Mouse (Mus musculus): ENCODE results near the gene Arhgef10l.

Arhgef10l gene

DNA sequence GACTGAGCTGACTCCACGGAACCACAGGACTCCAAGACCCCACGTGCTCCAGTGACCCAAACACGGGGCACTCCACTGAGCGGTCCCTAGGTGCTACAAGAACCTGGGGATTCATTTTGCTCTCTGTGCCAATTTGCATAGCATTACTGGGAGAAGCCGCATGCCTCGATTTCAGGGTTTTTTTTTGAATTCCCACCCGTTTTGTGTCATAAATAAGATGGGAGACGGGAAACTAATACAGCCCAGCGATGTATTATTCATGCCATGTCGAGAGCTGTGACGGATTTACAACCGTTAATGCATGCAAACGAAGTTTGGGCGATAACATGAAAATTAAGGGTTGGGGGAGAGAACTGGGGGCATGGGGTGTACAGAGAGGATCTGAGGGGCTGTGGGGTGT, 136.1 kb downstream of the Arhgef10l start:
- ChIA-PET CTCF (interaction anchor here in 2 of 4 experiments (1.2 to 1.5 kb wide), 2 partner anchors 10 to 430 kb away, joined by 3 read pairs; no protein-coding TSS in a partner anchor), POLR2A (interaction anchor here in 1 of 4 experiments (0.7 kb wide), 1 partner anchor 17 kb away, joined by 3 read pairs; no protein-coding TSS in a partner anchor)

- POLR2A ChIA-PET, result interaction anchor here in 2 of 4 experiments (0.6 kb wide), 2 partner anchors 205 to 294 kb away, joined by 3 read pairs; no protein-coding TSS in a partner anchor
- CTCF ChIA-PET, result interaction anchor here in 3 of 4 experiments (0.6 to 1.5 kb wide), 5 partner anchors 26 to 146 kb away, joined by 4 to 10 read pairs (median 6); no protein-coding TSS in a partner anchor
These were observed 137.4 kb downstream of the Arhgef10l start for GRCm38 (mm10) chr4:140528443-140528842.

DNA sequence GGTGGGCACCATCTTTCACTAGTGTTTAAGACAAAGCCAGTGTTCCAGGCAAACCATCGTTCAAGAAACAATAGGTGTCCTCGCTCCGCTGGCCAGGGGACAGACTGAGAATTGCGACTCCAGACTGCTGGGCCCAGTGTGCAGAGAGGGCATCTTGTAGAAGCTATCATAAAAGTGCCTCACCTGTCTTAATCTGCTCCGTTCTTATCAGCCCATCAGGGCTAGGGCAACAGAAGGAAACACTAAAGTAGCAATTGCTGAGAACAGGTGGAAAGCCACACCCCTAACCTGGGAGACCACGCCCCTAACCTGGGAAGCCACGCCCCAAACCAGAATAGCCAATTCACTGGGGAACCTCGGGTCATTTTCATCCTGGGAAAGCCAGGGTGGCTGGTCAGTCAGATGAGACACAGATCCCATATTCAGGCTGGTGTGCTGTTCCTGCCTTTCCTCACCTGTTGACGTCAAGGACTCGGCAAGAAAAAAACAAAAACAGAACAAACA, 140.1 kb downstream of the Arhgef10l start:
- ChIA-PET POLR2A (no interaction called here), CTCF (interaction anchor here in 1 of 4 experiments (0.6 kb wide), 1 partner anchor 11 kb away, joined by 3 read pairs; no protein-coding TSS in a partner anchor)

DNA sequence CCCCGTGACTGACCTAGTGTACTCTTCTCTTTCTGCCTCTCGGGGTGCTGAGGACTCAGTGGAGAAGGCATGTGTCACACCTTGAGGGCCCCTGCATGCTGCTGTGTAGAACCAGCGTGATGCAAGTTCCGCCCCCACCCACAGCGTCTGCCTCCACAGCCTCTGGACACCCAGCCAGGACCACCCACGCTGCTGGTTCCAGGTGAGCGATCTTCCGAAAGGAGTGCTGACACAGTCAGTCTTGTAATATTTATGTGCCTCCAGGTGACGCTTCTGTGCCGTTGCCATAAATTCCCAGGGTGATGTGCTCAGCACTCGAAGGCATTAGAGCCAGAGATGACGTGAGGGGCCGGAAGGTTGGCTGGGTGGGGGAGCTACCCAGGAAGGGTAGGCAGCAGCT, 140.9 kb downstream of the Arhgef10l start:
- ChIA-PET POLR2A (interaction anchor here in 2 of 4 experiments (0.6 kb wide), 2 partner anchors 35 to 148 kb away, joined by 3 to 7 read pairs; no protein-coding TSS in a partner anchor), CTCF (interaction anchor here in 1 of 4 experiments (0.5 kb wide), 1 partner anchor 427 kb away, joined by 3 read pairs; no protein-coding TSS in a partner anchor)

GRCm38 (mm10) chr4:140522873-140523272, 142.9 kb downstream of the Arhgef10l start:
- CTCF ChIA-PET, result interaction anchor here in 1 of 4 experiments (0.5 kb wide), 1 partner anchor 991 kb away, joined by 3 read pairs; no protein-coding TSS in a partner anchor

DNA sequence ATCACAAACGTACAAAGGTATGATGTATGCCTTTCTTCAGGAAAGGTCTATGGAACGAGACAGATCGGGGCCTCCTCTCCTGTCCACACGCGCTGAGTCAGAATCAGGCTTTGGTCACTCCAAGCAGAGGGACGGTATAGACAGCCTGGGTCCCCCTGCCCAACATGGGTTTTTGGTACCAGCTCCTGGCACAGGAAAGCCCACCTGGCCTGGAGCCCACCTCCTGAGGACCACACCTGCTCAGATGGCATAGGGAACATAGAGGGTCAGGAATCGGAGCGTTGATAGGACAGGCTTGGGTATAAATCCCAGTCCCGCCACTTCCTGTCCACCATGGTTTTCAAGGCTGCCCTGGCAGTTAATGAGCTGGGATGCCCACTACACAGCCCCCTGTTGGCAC, 145.1 kb downstream of the Arhgef10l start:
- CTCF ChIA-PET, result interaction anchor here in 1 of 4 experiments (1.5 kb wide), 1 partner anchor 11 kb away, joined by 5 read pairs; no protein-coding TSS in a partner anchor
- POLR2A ChIA-PET, result interaction anchor here in 2 of 4 experiments (0.9 kb wide), 2 partner anchors 15 to 20 kb away, joined by 3 read pairs; no protein-coding TSS in a partner anchor

More at GRCm38 (mm10) chr4:140522873-140523272, 142.9 kb downstream of the Arhgef10l start:
- POLR2A ChIA-PET, result interaction anchor here in 1 of 4 experiments (1.0 kb wide), 1 partner anchor 13 kb away, joined by 4 read pairs; no protein-coding TSS in a partner anchor

- ChIA-PET POLR2A (interaction anchor here in 1 of 4 experiments (0.6 kb wide), 1 partner anchor 53 kb away, joined by 3 read pairs; no protein-coding TSS in a partner anchor), CTCF (interaction anchor here in 1 of 4 experiments (0.7 kb wide), 1 partner anchor 354 kb away, joined by 4 read pairs; no protein-coding TSS in a partner anchor)
These were observed 152.0 kb downstream of the Arhgef10l start for GRCm38 (mm10) chr4:140513797-140514196.

DNA sequence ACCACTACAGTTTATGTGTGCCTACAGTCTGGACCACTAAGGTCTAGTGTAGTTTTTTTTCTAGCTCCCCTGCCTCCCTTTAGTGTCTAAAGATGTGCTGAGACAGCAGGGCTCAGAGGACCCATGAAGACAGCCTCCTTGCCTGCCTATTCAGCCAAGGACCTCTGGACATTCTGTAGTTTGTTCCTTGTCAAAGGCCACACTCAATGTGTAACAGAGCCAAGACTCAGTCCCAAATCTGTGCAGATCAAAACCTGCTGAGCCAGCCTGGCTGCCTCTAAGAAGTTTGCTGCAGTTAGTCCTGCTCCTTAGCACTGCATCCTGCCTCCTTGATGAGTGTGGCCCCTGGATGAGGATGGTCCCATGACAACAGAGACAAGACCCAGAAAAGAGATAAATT, 156.0 kb downstream of the Arhgef10l start:
- CTCF ChIA-PET, result interaction anchor here in 1 of 4 experiments (0.6 kb wide), 1 partner anchor 407 kb away, joined by 3 read pairs; no protein-coding TSS in a partner anchor
- POLR2A ChIA-PET, result no interaction called here

DNA sequence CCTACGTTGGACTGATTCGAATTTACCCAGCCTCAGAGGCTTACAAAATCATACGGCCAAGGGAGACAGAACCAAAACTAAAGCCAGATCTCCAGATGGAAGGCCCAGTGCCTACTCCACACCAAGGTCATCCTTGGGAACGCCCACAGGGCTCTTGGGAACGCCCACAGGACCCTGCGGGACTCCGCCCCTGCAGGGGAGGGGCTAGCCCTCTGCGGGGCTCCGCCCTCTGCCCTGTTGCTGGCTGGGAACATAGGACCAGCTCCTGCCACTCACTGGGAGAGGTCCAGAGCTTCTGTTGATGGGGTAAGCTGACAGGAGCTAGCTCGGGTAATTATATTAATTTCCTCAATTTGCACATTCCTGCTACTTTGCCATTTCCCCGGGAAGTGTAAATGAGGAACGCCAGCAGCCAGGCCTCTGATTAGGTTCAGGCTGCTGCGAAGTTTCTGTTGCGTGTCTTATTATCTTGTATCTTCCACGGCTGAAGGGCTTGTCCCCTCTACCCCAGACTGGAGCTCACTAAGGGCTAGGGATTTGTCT, 158.6 kb downstream of the Arhgef10l start:
- POLR2A ChIA-PET, result interaction anchor here in 3 of 4 experiments (0.7 to 2.8 kb wide), 6 partner anchors 24 to 259 kb away, joined by 3 to 9 read pairs (median 3); no protein-coding TSS in a partner anchor
- CTCF ChIA-PET, result interaction anchor here in 1 of 4 experiments (0.6 to 1.2 kb wide), 6 partner anchors 8 to 364 kb away, joined by 3 to 6 read pairs (median 3); no protein-coding TSS in a partner anchor

DNA sequence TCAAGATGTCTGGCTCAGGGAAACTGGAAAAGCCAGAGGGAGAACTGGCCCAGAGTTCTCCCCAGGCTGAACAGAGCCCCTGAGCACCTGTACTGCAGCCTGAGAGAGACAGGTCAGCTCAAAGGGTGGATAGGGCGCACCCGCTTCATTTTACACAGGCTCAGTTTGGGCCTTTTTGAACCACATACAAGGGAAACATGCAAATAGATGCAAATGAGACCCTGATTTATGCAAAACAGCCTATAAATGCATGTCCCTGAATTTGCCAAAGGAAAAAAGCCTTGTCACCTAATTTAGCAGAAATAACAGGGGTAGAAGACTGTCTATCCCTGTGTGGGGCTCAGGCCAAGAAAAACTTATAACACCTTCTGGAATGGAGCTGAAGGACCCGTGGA, 160.2 kb downstream of the Arhgef10l start:
- ChIA-PET CTCF (interaction anchor here in 1 of 4 experiments (0.8 kb wide), 1 partner anchor 45 kb away, joined by 3 read pairs; no protein-coding TSS in a partner anchor), POLR2A (interaction anchor here in 2 of 4 experiments (0.6 to 2.8 kb wide), 4 partner anchors 30 to 633 kb away, joined by 3 to 14 read pairs (median 6); no protein-coding TSS in a partner anchor)

- ChIA-PET CTCF (interaction anchor here in 3 of 4 experiments (0.6 to 1.0 kb wide), 4 partner anchors 42 to 352 kb away, joined by 3 to 5 read pairs (median 3); no protein-coding TSS in a partner anchor), POLR2A (interaction anchor here in 3 of 4 experiments (0.5 to 2.8 kb wide), 7 partner anchors 30 to 633 kb away, joined by 3 to 14 read pairs (median 3); no protein-coding TSS in a partner anchor)
These were observed 160.7 kb downstream of the Arhgef10l start for GRCm38 (mm10) chr4:140504921-140505607.

DNA sequence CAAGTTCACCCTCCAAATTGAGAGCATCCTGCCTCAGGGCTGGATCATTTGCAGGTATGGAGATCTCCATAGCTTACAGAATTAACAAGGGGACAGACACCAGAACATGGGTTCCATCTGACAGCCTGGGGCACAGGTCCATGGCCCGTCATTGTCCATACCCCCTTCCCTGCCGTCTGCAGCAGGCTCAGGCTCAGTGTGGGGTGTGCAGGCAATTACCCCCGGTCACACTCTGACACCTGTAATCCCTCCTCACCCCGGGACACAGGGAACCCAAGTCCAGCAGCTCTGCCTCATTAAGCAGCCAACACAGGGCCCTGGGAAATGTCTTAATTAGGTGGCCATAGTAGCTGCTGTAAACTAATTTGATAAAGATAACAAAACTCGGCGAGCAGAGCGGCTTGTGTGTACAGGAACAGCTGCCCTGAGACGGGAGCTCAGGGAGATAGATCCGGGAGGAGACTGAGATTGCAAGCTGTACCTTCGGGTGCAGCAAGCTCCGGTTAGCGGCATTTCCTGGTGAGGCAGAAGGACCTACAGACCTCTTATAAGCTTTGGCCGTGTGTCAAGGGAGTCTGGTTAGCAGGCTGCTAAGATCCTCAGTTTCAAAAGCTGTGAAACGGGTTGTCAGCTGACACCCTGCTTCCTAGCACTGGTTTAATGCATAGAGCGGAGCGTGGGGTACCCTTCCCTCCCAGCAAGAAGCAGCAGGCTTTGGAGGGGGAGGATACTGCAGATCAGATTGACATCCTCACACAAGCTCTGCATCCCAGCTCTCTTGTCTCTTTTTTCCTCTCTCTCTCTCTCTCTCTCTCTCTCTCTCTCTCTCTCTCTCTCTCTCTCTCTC, 161.5 kb downstream of the Arhgef10l start:
- ChIA-PET POLR2A (interaction anchor here in 2 of 4 experiments (0.5 to 1.2 kb wide), 5 partner anchors 37 to 221 kb away, joined by 3 to 5 read pairs (median 3); no protein-coding TSS in a partner anchor), CTCF (interaction anchor here in 3 of 4 experiments (0.6 to 1.0 kb wide), 5 partner anchors 12 to 352 kb away, joined by 3 to 5 read pairs (median 3); no protein-coding TSS in a partner anchor)

DNA sequence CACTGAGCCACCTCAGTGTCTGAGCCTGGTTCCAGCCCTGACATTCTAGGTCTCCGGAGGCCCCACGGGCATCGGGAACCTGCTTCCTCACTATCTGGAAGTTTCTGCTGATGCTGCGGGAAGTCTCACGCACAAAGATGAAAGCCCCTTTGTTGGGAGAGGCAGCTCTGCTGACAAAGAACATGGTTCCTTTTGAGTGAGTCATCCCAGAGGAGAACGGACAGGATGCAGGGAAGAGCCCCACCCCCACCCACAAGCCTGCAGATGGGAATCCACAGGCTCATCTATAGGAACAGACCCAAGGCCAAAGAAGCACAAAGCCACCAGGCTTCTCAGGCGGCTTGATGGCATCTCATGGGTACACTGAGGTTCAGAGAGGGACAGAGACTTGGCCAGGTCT, 165.0 kb downstream of the Arhgef10l start:
- ChIA-PET POLR2A (interaction anchor here in 2 of 4 experiments (0.6 to 1.0 kb wide), 3 partner anchors 19 to 1359 kb away, joined by 3 to 12 read pairs (median 4); no protein-coding TSS in a partner anchor), CTCF (interaction anchor here in 1 of 4 experiments (0.7 kb wide), 1 partner anchor 431 kb away, joined by 4 read pairs; no protein-coding TSS in a partner anchor)

DNA sequence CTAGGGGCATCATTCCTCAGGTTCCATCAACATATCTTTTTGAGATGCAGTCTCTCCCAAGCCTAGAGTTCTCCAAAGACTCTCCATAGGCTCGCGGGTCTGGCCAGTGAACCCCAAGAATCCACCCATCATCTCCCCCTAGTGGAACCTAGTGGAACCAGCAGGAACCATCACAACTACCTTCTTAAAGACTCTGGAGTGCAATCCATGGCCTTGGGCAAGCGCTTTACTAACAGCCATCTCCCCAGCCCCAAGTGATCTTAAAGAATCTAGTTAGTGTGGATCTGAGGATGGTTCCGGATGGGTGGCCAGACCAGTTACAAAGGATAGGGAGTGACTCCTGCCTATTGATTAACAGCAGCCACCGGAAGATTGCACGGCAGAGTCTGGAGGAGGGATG, 166.2 kb downstream of the Arhgef10l start:
- ChIA-PET POLR2A (interaction anchor here in 1 of 4 experiments (0.7 kb wide), 1 partner anchor 204 kb away, joined by 3 read pairs; no protein-coding TSS in a partner anchor), CTCF (interaction anchor here in 3 of 4 experiments (0.7 to 1.4 kb wide), 3 partner anchors 8 to 203 kb away, joined by 3 to 4 read pairs (median 4); no protein-coding TSS in a partner anchor)

DNA sequence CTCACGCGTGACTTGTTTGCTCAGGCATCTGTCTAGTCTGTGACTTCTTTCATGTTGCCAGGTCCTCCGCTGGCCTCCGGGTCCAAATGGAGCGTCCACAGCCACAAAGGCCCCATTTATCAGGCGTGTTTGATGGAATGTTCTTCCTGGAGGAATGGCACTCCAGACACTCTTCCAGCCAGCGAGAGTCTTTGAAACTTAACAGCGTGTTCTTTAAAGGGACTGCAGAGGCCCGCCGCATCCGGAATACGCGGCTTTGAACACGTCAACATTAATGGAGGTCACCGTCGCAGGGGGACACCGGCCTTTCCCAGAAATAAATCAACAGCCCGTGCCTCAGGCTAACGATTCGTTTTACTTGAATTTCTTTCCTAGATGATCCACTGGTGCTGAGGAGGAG, 168.6 kb downstream of the Arhgef10l start:
- CTCF ChIA-PET, result no interaction called here
- POLR2A ChIA-PET, result interaction anchor here in 1 of 4 experiments (1.1 kb wide), 1 partner anchor 89 kb away, joined by 3 read pairs; no protein-coding TSS in a partner anchor

DNA sequence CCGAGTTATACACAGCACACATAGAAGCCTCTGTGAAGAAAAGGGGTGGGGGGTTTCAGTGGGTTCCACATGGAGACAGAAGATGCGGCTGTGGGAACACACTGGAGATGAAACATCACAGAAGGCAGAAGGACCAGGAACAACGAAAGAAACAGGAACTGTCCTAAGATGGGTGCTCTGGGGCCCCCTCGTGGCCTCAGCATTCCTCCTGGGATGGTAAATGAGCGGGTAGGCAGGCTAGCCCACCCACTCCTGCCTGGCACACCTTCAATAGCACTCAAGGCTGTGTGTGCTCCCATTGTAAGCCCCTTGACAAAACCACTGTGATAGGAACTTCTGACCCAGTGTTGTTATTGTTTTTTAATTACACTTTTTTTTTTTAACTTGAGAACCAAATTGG, 174.3 kb downstream of the Arhgef10l start:
- POLR2A ChIA-PET, result interaction anchor here in 3 of 4 experiments (0.6 to 1.1 kb wide), 4 partner anchors 11 to 225 kb away, joined by 3 to 4 read pairs (median 3); no protein-coding TSS in a partner anchor

DNA sequence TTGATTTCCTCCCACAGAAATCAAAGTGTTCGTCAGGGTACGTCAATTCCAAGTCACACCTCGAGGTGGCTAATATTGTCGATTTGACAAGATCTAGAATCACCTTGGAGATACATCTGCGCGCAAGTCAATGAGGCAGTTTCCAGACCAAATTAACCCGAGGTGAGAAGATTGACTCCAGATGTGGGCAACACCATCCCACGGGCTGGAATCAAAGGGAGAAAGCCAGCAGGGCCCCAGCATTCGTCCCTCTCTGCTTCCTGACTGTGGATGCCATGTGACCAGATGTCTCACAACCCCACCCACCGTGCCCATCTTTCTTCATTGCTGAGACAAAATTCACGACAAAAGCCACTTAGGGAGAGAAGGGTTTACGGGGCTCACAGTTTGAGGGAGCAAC, 180.4 kb downstream of the Arhgef10l start:
- POLR2A ChIA-PET, result no interaction called here
- CTCF ChIA-PET, result no interaction called here

More for the DNA sequence above, 174.3 kb downstream of the Arhgef10l start:
- CTCF ChIA-PET, result interaction anchor here (0.5 to 2.1 kb wide), 22 partner anchors 9 to 601 kb away, joined by 3 to 11 read pairs (median 3); no protein-coding TSS in a partner anchor
